Mouse (Mus musculus): Measurements from ENCODE around the gene Pard6b. TPM values are rescaled to one million over a fixed set of nuclear protein-coding genes. Genes with fewer than 3 reads are reported as not detected.
A peak's percentile ranks its signal among the peaks of the same experiment; 100 is the strongest.
"Not testable (repeated sequence)": the region's sequence is repeated elsewhere in the genome, so short reads cannot be mapped to it uniquely, and the experiment has no call there.

The Pard6b gene
- polyA plus RNA-seq, 1 experiment from 2014 or later, result 7.5 TPM

GRCm38 (mm10) chr2:168050000-168050942 is 30.5 kb upstream of the Pard6b start:
- Histone ChIP-seq H3K27ac (no peak overlapping the region), H3K4me3 (peak overlapping the region; percentile 38), H3K27me3 (replicated peaks) (peaks cover 34% of the 10 kb centered on the region), H3K9me3 (no peaks in the 10 kb centered on the region), H3K4me2 (peak overlapping the region; percentile 81), H3K36me3 (replicated peaks) (no peaks in the 10 kb centered on the region), H3K4me1 (peaks cover 21% of the 10 kb centered on the region), H3K9ac (peak overlapping the region; percentile 21; the same call in 1 of the 2 replicates)
- ATAC-seq (replicated peaks), result 0 out of 2 replicates have a peak, but pooled peaks have one; percentile 17
- under 1% methylated on average over 56 of the region's 56 CpGs for WGBS

- Histone ChIP-seq H3K4me2 (no peak overlapping the region), H3K4me1 (peaks cover 17% of the 10 kb centered on the region), H3K9me3 (no peaks in the 10 kb centered on the region), H3K27ac (no peak overlapping the region), H3K4me3 (no peak overlapping the region), H3K27me3 (replicated peaks) (peaks cover 35% of the 10 kb centered on the region), H3K9ac (no peak overlapping the region), H3K36me3 (replicated peaks) (no peaks in the 10 kb centered on the region)
- no peak for ATAC-seq (replicated peaks)
- 100% methylated on average over 1 of the region's 1 CpGs for WGBS
Measured at GRCm38 (mm10) chr2:168052156-168052555, 28.6 kb upstream of the Pard6b start.

DNA sequence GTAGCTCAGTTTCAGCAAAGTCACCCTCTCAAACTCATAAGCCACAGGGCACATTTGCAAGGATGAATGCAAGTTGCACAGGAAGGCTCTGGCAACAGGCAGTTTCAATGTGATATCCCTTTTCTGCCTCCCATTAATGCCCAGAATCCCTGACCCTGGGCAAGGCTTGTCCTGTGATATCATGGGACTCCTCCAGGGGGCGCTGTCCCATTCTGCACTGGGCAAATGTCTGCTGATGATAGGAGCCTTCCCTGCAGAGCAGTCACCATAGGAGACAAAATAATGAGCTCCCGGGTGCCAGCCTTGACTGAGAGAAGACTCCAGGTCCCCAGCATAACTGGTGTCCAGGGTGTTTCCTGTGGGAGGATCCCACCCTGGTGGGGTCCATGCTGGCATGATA is 28.1 kb upstream of the Pard6b start:
- no peak for ATAC-seq (replicated peaks)
- no peak overlapping the region for H3K27ac ChIP-seq
- no peak overlapping the region for H3K4me3 ChIP-seq
- peaks cover 38% of the 10 kb centered on the region for H3K27me3 ChIP-seq (replicated peaks)
- H3K36me3 ChIP-seq (replicated peaks), result no peaks in the 10 kb centered on the region
- H3K9me3 ChIP-seq, result no peaks in the 10 kb centered on the region
- H3K9ac ChIP-seq, result no peak overlapping the region
- WGBS, result 18% methylated on average over 2 of the region's 2 CpGs
- H3K4me1 ChIP-seq, result peaks cover 17% of the 10 kb centered on the region
- no peak overlapping the region for H3K4me2 ChIP-seq

GRCm38 (mm10) chr2:168054142-168054541 is 26.7 kb upstream of the Pard6b start:
- 91% methylated on average over 11 of the region's 11 CpGs for WGBS
- Histone ChIP-seq H3K9me3 (no peaks in the 10 kb centered on the region), H3K27me3 (replicated peaks) (peaks cover 34% of the 10 kb centered on the region), H3K36me3 (replicated peaks) (no peaks in the 10 kb centered on the region), H3K27ac (no peak overlapping the region), H3K4me3 (no peak overlapping the region), H3K4me1 (peaks cover 16% of the 10 kb centered on the region), H3K9ac (no peak overlapping the region), H3K4me2 (no peak overlapping the region)
- no peak for ATAC-seq (replicated peaks)

- no peak overlapping the region for H3K4me3 ChIP-seq
- 42% methylated on average over 14 of the region's 14 CpGs for WGBS
- no peak overlapping the region for H3K4me2 ChIP-seq
- ATAC-seq (replicated peaks), result no peak
- no peaks in the 10 kb centered on the region for H3K36me3 ChIP-seq (replicated peaks)
- H3K9ac ChIP-seq, result no peak overlapping the region
- peaks cover 14% of the 10 kb centered on the region for H3K27me3 ChIP-seq (replicated peaks)
- H3K4me1 ChIP-seq, result no peaks in the 10 kb centered on the region
- H3K27ac ChIP-seq, result no peak overlapping the region
- H3K9me3 ChIP-seq, result no peaks in the 10 kb centered on the region
Measured at GRCm38 (mm10) chr2:168055910-168056665, 24.7 kb upstream of the Pard6b start.

DNA sequence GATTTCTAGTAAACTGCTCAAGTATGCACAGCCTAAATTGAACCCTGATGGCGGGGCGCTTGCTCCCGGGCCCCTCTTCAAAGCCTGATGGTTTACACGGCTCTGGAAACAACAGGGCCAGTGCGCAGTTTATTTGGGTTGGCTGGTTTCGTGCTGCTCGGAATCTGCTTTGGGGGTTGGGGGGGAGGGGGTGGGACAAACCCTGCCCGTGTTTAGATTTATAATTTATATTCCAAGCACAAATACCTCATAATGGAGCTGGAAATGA is 24.2 kb upstream of the Pard6b start:
- no peak overlapping the region for H3K9ac ChIP-seq
- 67% methylated on average over 8 of the region's 8 CpGs for WGBS
- peaks cover 9% of the 10 kb centered on the region for H3K27me3 ChIP-seq (replicated peaks)
- no peaks in the 10 kb centered on the region for H3K4me1 ChIP-seq
- no peak overlapping the region for H3K4me2 ChIP-seq
- no peaks in the 10 kb centered on the region for H3K9me3 ChIP-seq
- no peak overlapping the region for H3K4me3 ChIP-seq
- H3K27ac ChIP-seq, result no peak overlapping the region
- H3K36me3 ChIP-seq (replicated peaks), result no peaks in the 10 kb centered on the region
- ATAC-seq (replicated peaks), result no peak

DNA sequence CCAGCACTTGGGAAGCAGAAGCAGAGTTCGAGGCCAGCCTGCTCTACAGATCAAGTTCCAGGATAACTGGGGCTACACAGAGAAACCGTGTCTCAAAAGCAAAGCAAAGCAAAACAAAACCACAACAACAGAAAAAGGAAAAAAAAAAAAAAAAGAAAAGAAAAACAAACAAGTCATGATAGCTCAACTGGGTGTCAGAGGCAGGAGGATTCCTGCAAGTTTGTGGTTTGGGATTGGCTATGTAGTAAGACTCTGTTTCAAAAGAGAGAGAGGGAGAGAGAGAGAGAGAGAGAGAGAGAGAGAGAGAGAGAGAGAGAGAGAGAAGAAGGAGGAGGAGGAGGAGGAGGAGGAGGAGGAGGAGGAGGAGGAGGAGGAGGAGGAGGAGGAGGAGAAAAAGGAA is 22.9 kb upstream of the Pard6b start:
- WGBS, result 66% methylated on average over 2 of the region's 2 CpGs
- not testable (repeated sequence) for H3K36me3 ChIP-seq (replicated peaks)

DNA sequence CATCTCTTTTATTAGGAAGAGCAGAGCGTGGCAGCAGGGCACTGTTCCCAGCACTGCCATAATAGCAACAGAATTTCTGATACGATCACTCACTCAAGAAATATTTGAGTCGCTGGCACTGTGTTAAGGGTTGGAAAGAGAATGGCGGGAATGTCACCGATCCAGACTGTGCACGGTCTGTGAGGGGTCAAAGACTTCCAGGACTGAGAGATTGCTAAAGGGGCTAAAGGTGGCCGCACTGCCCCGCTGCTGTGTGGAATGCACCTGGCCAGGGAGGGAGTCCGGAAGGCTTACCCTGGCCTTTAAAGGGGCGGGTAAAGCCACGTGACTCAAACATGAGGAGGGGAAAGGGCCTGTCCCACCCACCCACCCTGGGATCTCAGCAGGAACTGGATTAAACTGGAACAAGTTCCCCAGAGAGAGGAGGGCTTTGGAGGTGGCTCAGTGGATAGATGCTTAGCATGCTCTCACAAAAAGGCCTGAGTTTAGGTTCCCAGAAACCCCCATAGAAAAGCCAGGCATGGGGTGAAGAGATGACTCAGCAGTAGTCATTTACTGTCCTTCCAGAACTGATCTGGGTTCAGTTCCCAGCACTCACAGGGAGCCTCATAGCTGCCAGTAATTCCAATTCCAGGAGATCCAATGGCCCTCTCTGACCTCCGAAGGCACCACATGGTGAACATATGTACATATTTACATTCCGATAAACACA is 22.2 kb upstream of the Pard6b start:
- no peak for ATAC-seq (replicated peaks)
- no peak overlapping the region for H3K4me2 ChIP-seq
- no peaks in the 10 kb centered on the region for H3K9me3 ChIP-seq
- H3K36me3 ChIP-seq (replicated peaks), result no peaks in the 10 kb centered on the region
- no peak overlapping the region for H3K27ac ChIP-seq
- peaks cover 4% of the 10 kb centered on the region; the same call in 1 of the 2 replicates for H3K27me3 ChIP-seq (replicated peaks)
- no peak overlapping the region for H3K4me3 ChIP-seq
- H3K4me1 ChIP-seq, result no peaks in the 10 kb centered on the region
- WGBS, result 27% methylated on average over 13 of the region's 13 CpGs
- no peak overlapping the region for H3K9ac ChIP-seq

More for the DNA sequence above, 22.9 kb upstream of the Pard6b start:
- H3K9me3 ChIP-seq; H3K4me1 ChIP-seq; ATAC-seq (replicated peaks); H3K9ac ChIP-seq; H3K4me2 ChIP-seq; H3K4me3 ChIP-seq; H3K27me3 ChIP-seq (replicated peaks); H3K27ac ChIP-seq: not testable (repeated sequence)

DNA sequence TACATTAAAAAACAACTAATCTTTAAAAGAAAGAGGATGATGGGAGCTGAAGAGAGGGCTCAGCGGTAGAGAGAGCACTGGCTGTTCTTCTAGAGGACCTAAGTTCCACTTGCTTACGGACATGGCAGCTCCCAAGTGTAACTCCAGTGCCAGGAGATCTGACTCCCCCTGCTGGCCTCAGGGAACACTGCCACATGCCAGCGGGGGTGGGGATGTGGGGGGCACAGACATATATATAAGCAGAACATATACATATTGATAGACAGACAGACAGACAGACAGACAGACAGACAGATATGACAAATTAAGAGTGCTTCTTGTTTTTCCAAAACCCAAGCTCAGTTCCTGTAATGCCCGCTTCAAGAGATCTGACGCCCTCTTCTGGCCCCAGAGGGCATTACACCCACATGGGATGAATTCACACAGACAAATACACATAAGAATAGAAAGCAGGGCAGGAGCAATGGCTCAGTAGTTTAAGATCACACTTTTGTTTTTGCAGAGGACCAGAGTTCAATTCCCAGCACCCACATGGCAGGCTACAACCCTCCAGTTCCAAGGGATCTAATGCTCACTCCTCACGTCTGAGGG is 21.5 kb upstream of the Pard6b start:
- peaks cover 4% of the 10 kb centered on the region; the same call in 1 of the 2 replicates for H3K27me3 ChIP-seq (replicated peaks)
- no peak overlapping the region for H3K4me3 ChIP-seq
- H3K9ac ChIP-seq, result no peak overlapping the region
- no peaks in the 10 kb centered on the region for H3K9me3 ChIP-seq
- H3K4me1 ChIP-seq, result no peaks in the 10 kb centered on the region
- no peak overlapping the region for H3K4me2 ChIP-seq
- no peak for ATAC-seq (replicated peaks)
- H3K27ac ChIP-seq, result no peak overlapping the region
- WGBS, result 79% methylated on average over 6 of the region's 6 CpGs
- H3K36me3 ChIP-seq (replicated peaks), result no peaks in the 10 kb centered on the region

DNA sequence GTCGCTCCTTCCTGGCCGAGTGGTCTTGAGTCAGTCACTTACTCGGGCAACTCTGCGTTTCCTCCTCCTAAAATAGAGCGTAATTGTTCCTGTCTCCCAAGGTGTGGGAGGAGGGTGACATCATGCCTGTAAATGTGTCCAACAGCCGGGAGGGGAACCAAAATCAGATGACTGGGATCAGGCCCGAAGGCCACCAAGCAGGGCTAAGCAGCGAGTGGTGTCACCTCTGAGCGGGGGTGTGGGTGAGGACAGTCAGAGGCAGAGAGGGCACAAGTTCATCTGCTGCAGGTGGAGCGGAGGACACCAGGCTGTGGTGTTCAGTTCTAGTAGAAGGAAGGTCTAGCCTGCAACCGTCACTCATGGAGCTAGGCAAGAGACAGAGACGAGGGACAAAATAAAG is 17.1 kb upstream of the Pard6b start:
- no peaks in the 10 kb centered on the region for H3K4me1 ChIP-seq
- no peak overlapping the region for H3K4me2 ChIP-seq
- no peaks in the 10 kb centered on the region for H3K9me3 ChIP-seq
- no peak for ATAC-seq (replicated peaks)
- H3K27ac ChIP-seq, result no peak overlapping the region
- WGBS, result 90% methylated on average over 12 of the region's 12 CpGs
- H3K4me3 ChIP-seq, result no peak overlapping the region
- no peaks in the 10 kb centered on the region for H3K36me3 ChIP-seq (replicated peaks)
- no peak overlapping the region for H3K9ac ChIP-seq
- H3K27me3 ChIP-seq (replicated peaks), result no peaks in the 10 kb centered on the region

DNA sequence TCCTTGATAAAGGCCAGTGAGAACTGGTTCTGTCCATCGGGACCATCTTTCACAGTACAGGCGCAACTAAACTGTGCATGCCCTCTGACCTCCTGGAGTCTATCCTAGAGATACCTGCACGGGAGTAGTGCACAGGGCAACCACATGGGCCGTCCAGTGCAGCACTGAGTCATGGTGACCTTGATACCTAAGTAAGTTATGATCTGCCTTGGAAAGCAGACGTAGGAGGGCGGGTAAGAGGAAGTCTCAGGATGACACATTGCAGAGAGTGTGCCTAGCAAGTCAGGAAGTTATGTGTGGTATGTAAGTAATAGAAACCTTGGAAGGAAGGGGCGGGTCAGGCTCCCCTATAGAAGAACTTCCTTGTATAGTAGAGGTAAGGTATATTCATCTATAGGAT is 15.3 kb upstream of the Pard6b start:
- H3K36me3 ChIP-seq (replicated peaks), result no peaks in the 10 kb centered on the region
- no peak overlapping the region for H3K27ac ChIP-seq
- ATAC-seq (replicated peaks), result no peak
- H3K9ac ChIP-seq, result no peak overlapping the region
- no peaks in the 10 kb centered on the region for H3K9me3 ChIP-seq
- H3K4me3 ChIP-seq, result no peak overlapping the region
- no peaks in the 10 kb centered on the region for H3K4me1 ChIP-seq
- no peak overlapping the region for H3K4me2 ChIP-seq
- WGBS, result 91% methylated on average over 7 of the region's 7 CpGs
- H3K27me3 ChIP-seq (replicated peaks), result no peaks in the 10 kb centered on the region

DNA sequence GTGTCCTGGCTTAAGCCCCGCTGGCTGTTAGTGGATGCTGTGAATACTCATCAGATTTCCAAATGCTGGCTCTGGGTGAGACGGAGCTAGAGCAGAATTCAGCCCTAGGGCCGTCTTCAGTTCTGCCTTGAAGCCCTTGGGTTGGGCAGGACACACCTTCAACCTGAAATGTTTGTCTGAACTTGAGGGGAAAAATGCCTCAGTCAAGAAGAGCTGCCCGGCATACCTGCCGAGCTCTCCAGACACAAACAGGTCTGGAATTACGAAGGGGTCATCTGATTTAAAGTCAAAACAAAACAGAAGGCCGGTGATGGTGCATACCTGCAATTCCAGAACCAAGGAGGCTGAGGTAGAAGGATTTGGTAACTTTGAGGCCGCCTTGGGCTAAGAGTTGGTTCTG is 14.0 kb upstream of the Pard6b start:
- Histone ChIP-seq H3K4me1 (no peaks in the 10 kb centered on the region), H3K4me3 (no peak overlapping the region), H3K36me3 (replicated peaks) (no peaks in the 10 kb centered on the region), H3K27ac (no peak overlapping the region), H3K9me3 (no peaks in the 10 kb centered on the region), H3K9ac (no peak overlapping the region), H3K27me3 (replicated peaks) (no peaks in the 10 kb centered on the region), H3K4me2 (no peak overlapping the region)
- no peak for ATAC-seq (replicated peaks)
- 74% methylated on average over 8 of the region's 8 CpGs for WGBS

All from midbrain, embryonic 15.5 days (tissue).